In the genomic region with DNA sequence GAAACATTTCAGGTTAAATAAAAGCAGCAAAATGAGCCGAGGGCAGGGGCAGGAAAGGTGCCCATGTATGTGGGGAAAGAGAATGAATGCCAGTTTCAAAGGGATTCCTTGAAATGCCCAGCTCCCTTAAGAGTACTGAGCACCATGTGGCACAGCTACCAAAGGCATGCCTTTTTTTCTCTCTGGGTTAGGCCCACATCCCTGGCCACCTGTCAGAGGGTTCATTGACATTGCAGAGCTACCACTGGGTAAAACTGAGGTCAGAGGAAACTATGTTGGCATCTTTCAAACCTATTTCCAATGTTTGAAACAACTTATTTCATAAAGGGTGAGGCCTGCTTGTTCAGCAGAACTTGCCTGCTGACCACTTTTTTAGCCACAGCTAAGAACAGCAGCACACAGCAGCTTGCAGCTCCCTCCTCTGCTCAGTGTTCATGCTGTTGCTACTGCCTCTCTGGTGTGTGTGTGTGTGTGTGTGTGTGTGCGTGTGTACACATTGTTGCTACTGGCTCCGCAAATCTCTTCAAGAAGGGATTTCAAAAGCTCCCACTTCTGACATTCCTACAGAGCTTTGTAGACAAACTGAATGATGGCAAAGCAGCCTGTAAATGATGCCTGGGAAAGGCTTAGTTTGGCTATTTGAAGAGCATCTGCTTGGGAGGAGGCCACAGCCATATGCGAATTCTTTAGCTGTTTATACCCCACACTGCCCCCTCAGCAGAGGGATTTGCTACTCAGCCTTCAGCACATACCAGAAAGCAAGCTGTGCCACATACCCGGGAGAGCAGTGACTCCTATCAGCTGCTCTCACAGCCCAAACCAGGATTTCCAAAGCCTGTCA, we compare ENCODE assay signal across 10 mouse cellular contexts. TPM values are rescaled to one million over a fixed set of nuclear protein-coding genes. Genes with fewer than 3 reads are reported as not detected.
A peak's percentile ranks its signal among the peaks of the same experiment; 100 is the strongest.
DNase-seq lines count a peak whose midpoint lies in the region; ATAC-seq and TF ChIP-seq lines count a peak whose summit lies in the region.
"Had no signal": no experiment of that assay in that cellular context is flagged by ENCODE, and none has a peak within 500 bp of the region (broad histone marks: within the 10 kb centered on the region; RNA-seq: fewer than 3 reads in every experiment).

No protein-coding gene starts in this region.

- H3K36me3 ChIP-seq in hindbrain, embryonic 10.5 days: peaks cover 60% of the 10 kb centered on the region
- no peaks in the 10 kb centered on the region; the same call in 1 of the 2 replicates for H3K36me3 ChIP-seq in hindbrain, embryonic 11.5 days (ENCODE audit: control insufficient read depth, insufficient read depth, low read length)
- H3K36me3 ChIP-seq in embryonic facial prominence, embryonic 15.5 days: 0 out of 2 replicates have a peak, but pooled peaks cover 3% of the 10 kb centered on the region
- no peaks in the 10 kb centered on the region for H3K36me3 ChIP-seq in midbrain, postnatal 0 days (ENCODE audit: insufficient read depth, low read length)

- H3K4me2 ChIP-seq in hindbrain, embryonic 11.5 days (replicated peaks; ENCODE audit: low read depth, low read length): no peak overlapping the region
- no peak overlapping the region for H3K4me2 ChIP-seq in embryonic facial prominence, embryonic 15.5 days (replicated peaks)
- H3K4me2 ChIP-seq in midbrain, postnatal 0 days (ENCODE audit: low read depth, low read length, poor library complexity, severe bottlenecking): no peak overlapping the region
- H3K4me2 ChIP-seq: limb, embryonic 12.5 days had no signal

- no peak overlapping the region for H3K4me3 ChIP-seq in hindbrain, embryonic 10.5 days
- no peak overlapping the region for H3K4me3 ChIP-seq in hindbrain, embryonic 11.5 days (ENCODE audit: low read depth, low read length)
- H3K4me3 ChIP-seq in embryonic facial prominence, embryonic 15.5 days (replicated peaks): no peak overlapping the region
- no peak overlapping the region for H3K4me3 ChIP-seq in midbrain, postnatal 0 days (ENCODE audit: low read depth, low read length)
- H3K4me3 ChIP-seq: limb, embryonic 12.5 days had no signal

- no peak; the same call in 1 of the 2 replicates for TF ChIP-seq CTCF in midbrain, postnatal 0 days (IDR thresholded peaks at IDR 0.05)

- H3K9ac ChIP-seq in hindbrain, embryonic 11.5 days (ENCODE audit: low read depth, low read length): no peak overlapping the region
- H3K9ac ChIP-seq in embryonic facial prominence, embryonic 15.5 days: no peak overlapping the region
- no peak overlapping the region for H3K9ac ChIP-seq in midbrain, postnatal 0 days (replicated peaks; ENCODE audit: low read length, poor library complexity, severe bottlenecking)
- H3K9ac ChIP-seq: limb, embryonic 12.5 days had no signal

- WGBS in hindbrain, embryonic 10.5 days: 64% methylated on average over 5 of the region's 5 CpGs
- WGBS in hindbrain, embryonic 11.5 days: 67% methylated on average over 5 of the region's 5 CpGs
- WGBS in embryonic facial prominence, embryonic 15.5 days: 36% methylated on average over 5 of the region's 5 CpGs
- WGBS in midbrain, postnatal 0 days: 26% methylated on average over 5 of the region's 5 CpGs

- no peak for ATAC-seq in hindbrain, embryonic 11.5 days (ENCODE audit: low FRiP score)
- peak; percentile 56 for ATAC-seq in embryonic facial prominence, embryonic 15.5 days (ENCODE audit: insufficient number of reproducible peaks, low FRiP score, low TSS enrichment, low read depth)
- ATAC-seq in midbrain, postnatal 0 days (ENCODE audit: low FRiP score): peak; percentile 68; the same call in 1 of the 2 replicates
- no peak for ATAC-seq in granulocyte monocyte progenitor cell, adult 5-6 weeks (replicated peaks; ENCODE audit: poor library complexity, severe bottlenecking)

- DNase-seq in hindbrain, embryonic 10.5 days (ENCODE audit: low spot score): no peak
- DNase-seq in hindbrain, embryonic 11.5 days (ENCODE audit: low spot score): no peak
- peak; percentile 40 to 43 for DNase-seq in left cerebral cortex, postnatal 10 days (ENCODE audit: extremely low spot score in 1 of 2, low spot score in 2 of 2)
- DNase-seq in midbrain, postnatal 0 days (ENCODE audit: low spot score): peak; percentile 33
- no peak for DNase-seq in ovary, adult 18-20 months (ENCODE audit: low spot score)
- no peak for DNase-seq in cerebellum, adult 8-10 months

- no peaks in the 10 kb centered on the region for H3K9me3 ChIP-seq in hindbrain, embryonic 10.5 days
- H3K9me3 ChIP-seq in hindbrain, embryonic 11.5 days (ENCODE audit: control insufficient read depth, low read length): no peaks in the 10 kb centered on the region
- no peaks in the 10 kb centered on the region for H3K9me3 ChIP-seq in embryonic facial prominence, embryonic 15.5 days (replicated peaks)
- no peaks in the 10 kb centered on the region for H3K9me3 ChIP-seq in midbrain, postnatal 0 days (ENCODE audit: low read length)
- H3K9me3 ChIP-seq: G1E; limb, embryonic 12.5 days had no signal

- 0 out of 2 replicates have a peak overlapping the region, but pooled peaks have one; percentile 9 for H3K27ac ChIP-seq in hindbrain, embryonic 10.5 days
- H3K27ac ChIP-seq in hindbrain, embryonic 11.5 days (ENCODE audit: low read depth, low read length): no peak overlapping the region
- H3K27ac ChIP-seq in embryonic facial prominence, embryonic 15.5 days (replicated peaks): peak overlapping the region; percentile 82
- H3K27ac ChIP-seq in midbrain, postnatal 0 days (ENCODE audit: low read depth, low read length): peak overlapping the region; percentile 74
- H3K27ac ChIP-seq: limb, embryonic 12.5 days had no signal

- intact Hi-C loops in left cerebral cortex, postnatal 10 days (cut with DNase I): no loop called here

- peaks cover 18% of the 10 kb centered on the region; the same call in 1 of the 2 replicates for H3K4me1 ChIP-seq in hindbrain, embryonic 10.5 days (replicated peaks)
- no peaks in the 10 kb centered on the region for H3K4me1 ChIP-seq in hindbrain, embryonic 11.5 days (replicated peaks; ENCODE audit: control insufficient read depth, insufficient read depth, low read length)
- H3K4me1 ChIP-seq in embryonic facial prominence, embryonic 15.5 days: peaks cover 68% of the 10 kb centered on the region
- H3K4me1 ChIP-seq in midbrain, postnatal 0 days (ENCODE audit: insufficient read depth, low read length): peaks cover 8% of the 10 kb centered on the region; the same call in 1 of the 2 replicates

- no peaks in the 10 kb centered on the region for H3K27me3 ChIP-seq in hindbrain, embryonic 10.5 days (ENCODE audit: insufficient read depth, poor library complexity, severe bottlenecking)
- H3K27me3 ChIP-seq in hindbrain, embryonic 11.5 days (ENCODE audit: control insufficient read depth, insufficient read depth, low read length): no peaks in the 10 kb centered on the region
- no peaks in the 10 kb centered on the region for H3K27me3 ChIP-seq in embryonic facial prominence, embryonic 15.5 days
- H3K27me3 ChIP-seq in midbrain, postnatal 0 days (ENCODE audit: insufficient read depth, low read length): no peaks in the 10 kb centered on the region
- H3K27me3 ChIP-seq: limb, embryonic 12.5 days had no signal

RNA-seq across cellular contexts. Expression of gene Rnf216, which starts 59.4 kb away (rescaled TPM):
- polyA plus RNA-seq in hindbrain, embryonic 10.5 days (2016; fragmentation: Nextera tagmentation; extraction: Ambion mirVana): 44.2 and 44.3 TPM in 2 replicates
- 31.1 and 49.5 TPM in 2 replicates for polyA plus RNA-seq in hindbrain, embryonic 11.5 days (2014; fragmentation: Nextera tagmentation; extraction: Ambion mirVana)
- polyA plus RNA-seq in embryonic facial prominence, embryonic 15.5 days (2015; fragmentation: Nextera tagmentation; extraction: Ambion mirVana): 41.2 and 42.7 TPM in 2 replicates
- 10 to 100 TPM; 38.5 to 40.1 TPM for total RNA-seq in left cerebral cortex, postnatal 10 days (2021)
- 37.0 and 40.7 TPM in 2 replicates for total RNA-seq in midbrain, postnatal 0 days (2014; rRNA removed)
- polyA plus RNA-seq in midbrain, postnatal 0 days (2015; fragmentation: Nextera tagmentation; extraction: Ambion mirVana): 22.1 and 27.5 TPM in 2 replicates
- total RNA-seq in granulocyte monocyte progenitor cell, adult 5-6 weeks (2014; fragmentation: Nextera tagmentation): 41.1 and 42.5 TPM in 2 replicates
- total RNA-seq in granulocyte monocyte progenitor cell, adult 5-6 weeks (2017): 33.1 and 37.3 TPM in 2 replicates

Comparison
In these comparisons a context has a peak if more than half of its experiments do, and no peak if none do; other contexts are left out.
1. DNase-seq: peak in left cerebral cortex, postnatal 10 days (2 of 2) and midbrain, postnatal 0 days (single experiment); none in hindbrain, embryonic 10.5 days (single experiment), hindbrain, embryonic 11.5 days (single experiment), ovary, adult 18-20 months (single experiment) and cerebellum, adult 8-10 months (single experiment).
2. ATAC-seq: peak in embryonic facial prominence, embryonic 15.5 days (single experiment) and midbrain, postnatal 0 days (single experiment); none in hindbrain, embryonic 11.5 days (single experiment) and granulocyte monocyte progenitor cell, adult 5-6 weeks (single experiment).